Mouse (Mus musculus) spleen, adult 12 weeks (tissue): Measurements from ENCODE around the gene Tmem212.
"Not testable (repeated sequence)": the region's sequence is repeated elsewhere in the genome, so short reads cannot be mapped to it uniquely, and the experiment has no call there.

ENCODE experiments used
- DNase-seq: peaks from one replicate; pipeline ENCODE4 v3.0.0; 2022; ENCODE audit warnings: low spot score

Gene Tmem212

GRCm38 (mm10) chr3:27896318-27896892 lies at the start of gene Tmem212:
Gene Tmem212 (minus strand): TSS chr3:27896368.
- DNase-seq, result no peak

- DNase-seq, result not testable (repeated sequence)
Measured at GRCm38 (mm10) chr3:27945397-27945796, 49.2 kb upstream of the Tmem212 start.

GRCm38 (mm10) chr3:27942991-27943390 lies 46.8 kb upstream of the Tmem212 start:
- DNase-seq, result no peak

GRCm38 (mm10) chr3:27941634-27942033 lies 45.5 kb upstream of the Tmem212 start:
- no peak for DNase-seq

GRCm38 (mm10) chr3:27938381-27939323 lies 42.5 kb upstream of the Tmem212 start, which contains the start of gene Pld1:
Gene Pld1 (plus strand): TSS chr3:27938695.
- DNase-seq, result no peak

- no peak for DNase-seq
Measured at GRCm38 (mm10) chr3:27937144-27938110, 41.3 kb upstream of the Tmem212 start.

GRCm38 (mm10) chr3:27936731-27937130 lies 40.6 kb upstream of the Tmem212 start:
- DNase-seq, result no peak

- DNase-seq, result no peak
Measured at GRCm38 (mm10) chr3:27935644-27936043, 39.5 kb upstream of the Tmem212 start.

- DNase-seq, result no peak
Measured at GRCm38 (mm10) chr3:27932391-27932790, 36.2 kb upstream of the Tmem212 start.

- DNase-seq, result no peak
Measured at GRCm38 (mm10) chr3:27929219-27929618, 33.1 kb upstream of the Tmem212 start.

GRCm38 (mm10) chr3:27924037-27924436 lies 27.9 kb upstream of the Tmem212 start:
- no peak for DNase-seq

GRCm38 (mm10) chr3:27921268-27922020 lies 25.3 kb upstream of the Tmem212 start:
- no peak for DNase-seq

GRCm38 (mm10) chr3:27918656-27919436 lies 22.7 kb upstream of the Tmem212 start:
- no peak for DNase-seq

- DNase-seq, result no peak
Measured at GRCm38 (mm10) chr3:27909016-27909415, 12.8 kb upstream of the Tmem212 start.

GRCm38 (mm10) chr3:27908316-27908715 lies 12.1 kb upstream of the Tmem212 start:
- DNase-seq, result no peak

- DNase-seq, result no peak
Measured at GRCm38 (mm10) chr3:27907301-27907700, 11.1 kb upstream of the Tmem212 start.

- no peak for DNase-seq
Measured at GRCm38 (mm10) chr3:27906647-27907209, 10.6 kb upstream of the Tmem212 start.

- no peak for DNase-seq
Measured at GRCm38 (mm10) chr3:27904659-27905330, 8.6 kb upstream of the Tmem212 start.

GRCm38 (mm10) chr3:27901846-27902245 lies 5.7 kb upstream of the Tmem212 start:
- no peak for DNase-seq
